Mouse (Mus musculus) hindbrain, embryonic 11.5 days (tissue): ENCODE data around the gene Gpr182. TPM values are rescaled to one million over a fixed set of nuclear protein-coding genes. Genes with fewer than 3 reads are reported as not detected.
A peak's percentile ranks its signal among the peaks of the same experiment; 100 is the strongest.

Experiments
- ATAC-seq: fragments of 200-750 bp; cut with Nextera tagmentation; 2 replicates; pipeline ENCODE4 v1.8.0; 2017; ENCODE audit warnings: mild to moderate bottlenecking, moderate TSS enrichment, moderate library complexity; ENCODE audit not compliant: low FRiP score
- DNase-seq: peaks from one replicate; pipeline ENCODE4 v3.0.0-alpha.2; 2015; ENCODE audit warnings: low spot score
- H3K27ac ChIP-seq: fragments of 300-500 bp; sonication (generic); 2 replicates; pipeline ENCODE4 v1.5.1; 2014; ENCODE audit warnings: mild to moderate bottlenecking, low read depth, low read length
- H3K27me3 ChIP-seq: fragments of 300-500 bp; sonication (generic); 2 replicates; pipeline ENCODE4 v1.6.1; 2014; ENCODE audit warnings: mild to moderate bottlenecking, low read length, moderate library complexity, mixed read lengths; ENCODE audit not compliant: control insufficient read depth, insufficient read depth
- H3K36me3 ChIP-seq: fragments of 300-500 bp; sonication (generic); 2 replicates; pipeline ENCODE4 v1.6.1; 2014; ENCODE audit warnings: mild to moderate bottlenecking, low read length, moderate library complexity, mixed read lengths; ENCODE audit not compliant: control insufficient read depth, insufficient read depth
- H3K4me1 ChIP-seq: fragments of 300-500 bp; sonication (generic); replicated peaks from 2 replicates; pipeline ENCODE4 v1.6.1; 2014; ENCODE audit warnings: low read length, mixed read lengths; ENCODE audit not compliant: control insufficient read depth, insufficient read depth
- H3K4me2 ChIP-seq: fragments of 300-500 bp; sonication (generic); replicated peaks from 2 replicates; pipeline ENCODE4 v1.6.1; 2014; ENCODE audit warnings: mild to moderate bottlenecking, low read depth, low read length
- H3K4me3 ChIP-seq: fragments of 300-500 bp; sonication (generic); 2 replicates; pipeline ENCODE4 v1.5.1; 2014; ENCODE audit warnings: low read depth, low read length
- H3K9ac ChIP-seq: fragments of 300-500 bp; sonication (generic); 2 replicates; pipeline ENCODE4 v1.6.1; 2014; ENCODE audit warnings: low read depth, low read length
- H3K9me3 ChIP-seq: fragments of 300-500 bp; sonication (generic); 2 replicates; pipeline ENCODE4 v1.6.1; 2016; ENCODE audit warnings: low read length; ENCODE audit not compliant: control insufficient read depth
- WGBS: fragments of 180-500 bp; shearing (Covaris S2); extraction: QIAGEN DNeasy Blood & Tissue Kit; methylation state at CpG from one replicate; pipeline ENCODE4 v1.1.7; 2014; 5-methylcytosine and 5-hydroxymethylcytosine counted together
- polyA plus RNA-seq: library from polyadenylated mRNA; unstranded; fragments of >200 nt; fragmentation: Nextera tagmentation; extraction: Ambion mirVana; gene quantifications from 2 replicates; pipeline ENCODE4 v1.2.1, GENCODE M21; 2014

Gpr182 gene
- polyA plus RNA-seq, 1 experiment from 2014 or later, result 0.63 TPM

- H3K4me3 ChIP-seq, result no peak overlapping the region
- H3K27ac ChIP-seq, result no peak overlapping the region
- H3K9ac ChIP-seq, result no peak overlapping the region
- WGBS, result 64% methylated on average over 5 of the region's 5 CpGs
- H3K9me3 ChIP-seq, result no peaks in the 10 kb centered on the region
- H3K4me1 ChIP-seq, result no peaks in the 10 kb centered on the region
- no peaks in the 10 kb centered on the region for H3K36me3 ChIP-seq
- no peaks in the 10 kb centered on the region for H3K27me3 ChIP-seq
- ATAC-seq (no peak), DNase-seq (no peak)
- no peak overlapping the region for H3K4me2 ChIP-seq
These were observed 17.1 kb downstream of the Gpr182 start for GRCm38 (mm10) chr10:127734434-127734833.

- H3K4me2 ChIP-seq, result no peak overlapping the region
- H3K27me3 ChIP-seq, result no peaks in the 10 kb centered on the region
- 41% methylated on average over 5 of the region's 5 CpGs for WGBS
- no peaks in the 10 kb centered on the region for H3K4me1 ChIP-seq
- H3K4me3 ChIP-seq, result no peak overlapping the region
- H3K9me3 ChIP-seq, result no peaks in the 10 kb centered on the region
- no peaks in the 10 kb centered on the region for H3K36me3 ChIP-seq
- H3K27ac ChIP-seq, result no peak overlapping the region
- ATAC-seq, result no peak
- DNase-seq, result no peak
- H3K9ac ChIP-seq, result no peak overlapping the region
These were observed 20.1 kb downstream of the Gpr182 start for GRCm38 (mm10) chr10:127731397-127731796.

- Histone ChIP-seq H3K36me3 (no peaks in the 10 kb centered on the region), H3K4me2 (no peak overlapping the region), H3K9me3 (no peaks in the 10 kb centered on the region), H3K27me3 (no peaks in the 10 kb centered on the region), H3K4me3 (no peak overlapping the region), H3K4me1 (no peaks in the 10 kb centered on the region), H3K27ac (no peak overlapping the region), H3K9ac (no peak overlapping the region)
- DNase-seq (no peak), ATAC-seq (no peak)
- 57% methylated on average over 9 of the region's 9 CpGs for WGBS
These were observed 20.6 kb downstream of the Gpr182 start for GRCm38 (mm10) chr10:127730933-127731310.

- no peak for ATAC-seq
- no peak overlapping the region for H3K9ac ChIP-seq
- H3K27me3 ChIP-seq, result no peaks in the 10 kb centered on the region
- H3K27ac ChIP-seq, result no peak overlapping the region
- 71% methylated on average over 11 of the region's 11 CpGs for WGBS
- H3K9me3 ChIP-seq, result no peaks in the 10 kb centered on the region
- no peaks in the 10 kb centered on the region for H3K36me3 ChIP-seq
- no peaks in the 10 kb centered on the region for H3K4me1 ChIP-seq
- H3K4me3 ChIP-seq, result no peak overlapping the region
- no peak overlapping the region for H3K4me2 ChIP-seq
- no peak for DNase-seq
These were observed 21.1 kb downstream of the Gpr182 start for GRCm38 (mm10) chr10:127730285-127730932.

GRCm38 (mm10) chr10:127728437-127728836 is 23.1 kb downstream of the Gpr182 start:
- H3K4me1 ChIP-seq, result no peaks in the 10 kb centered on the region
- H3K4me2 ChIP-seq, result no peak overlapping the region
- no peaks in the 10 kb centered on the region for H3K27me3 ChIP-seq
- H3K36me3 ChIP-seq, result no peaks in the 10 kb centered on the region
- DNase-seq (no peak), ATAC-seq (no peak)
- WGBS, result 81% methylated on average over 8 of the region's 8 CpGs
- H3K9ac ChIP-seq, result no peak overlapping the region
- no peak overlapping the region for H3K4me3 ChIP-seq
- H3K27ac ChIP-seq, result no peak overlapping the region
- H3K9me3 ChIP-seq, result no peaks in the 10 kb centered on the region

GRCm38 (mm10) chr10:127725136-127725535 is 26.4 kb downstream of the Gpr182 start:
- no peak overlapping the region for H3K4me2 ChIP-seq
- no peak for DNase-seq
- 94% methylated on average over 4 of the region's 4 CpGs for WGBS
- H3K36me3 ChIP-seq, result no peaks in the 10 kb centered on the region
- ATAC-seq, result no peak
- no peak overlapping the region for H3K27ac ChIP-seq
- H3K9ac ChIP-seq, result no peak overlapping the region
- H3K4me1 ChIP-seq, result peaks cover 15% of the 10 kb centered on the region
- H3K4me3 ChIP-seq, result no peak overlapping the region
- H3K27me3 ChIP-seq, result no peaks in the 10 kb centered on the region
- no peaks in the 10 kb centered on the region for H3K9me3 ChIP-seq

- 73% methylated on average over 3 of the region's 3 CpGs for WGBS
- no peak within 1 kb of the TSS for H3K4me2 ChIP-seq
- no peak within 1 kb of the TSS for H3K4me3 ChIP-seq
- H3K4me1 ChIP-seq, result peaks cover 15% of the 10 kb centered on the region
- DNase-seq, result no peak
- no peaks in the 10 kb centered on the region for H3K27me3 ChIP-seq
- no peak within 1 kb of the TSS for H3K9ac ChIP-seq
- no peak for ATAC-seq
- H3K27ac ChIP-seq, result no peak within 1 kb of the TSS
- no peaks in the 10 kb centered on the region for H3K9me3 ChIP-seq
- H3K36me3 ChIP-seq, result no peaks in the 10 kb centered on the region
These were observed 27.4 kb downstream of the Gpr182 start, which contains the start of gene Tac2 for GRCm38 (mm10) chr10:127724178-127724577. TSS of gene Tac2 (plus strand) at chr10:127724478.

- Histone ChIP-seq H3K27ac (peak overlapping the region; percentile 30; the same call in 1 of the 2 replicates), H3K27me3 (no peaks in the 10 kb centered on the region), H3K4me2 (peak overlapping the region; percentile 31), H3K9ac (peak overlapping the region; percentile 38), H3K9me3 (no peaks in the 10 kb centered on the region), H3K36me3 (no peaks in the 10 kb centered on the region), H3K4me3 (no peak overlapping the region), H3K4me1 (peaks cover 15% of the 10 kb centered on the region)
- ATAC-seq, result peak; percentile 70
- WGBS, result 13% methylated on average over 20 of the region's 20 CpGs
- DNase-seq, result peak; percentile 44
These were observed 29.7 kb downstream of the Gpr182 start for GRCm38 (mm10) chr10:127721671-127722418.

- DNase-seq (no peak), ATAC-seq (no peak)
- no peak overlapping the region for H3K9ac ChIP-seq
- H3K9me3 ChIP-seq, result no peaks in the 10 kb centered on the region
- 75% methylated on average over 6 of the region's 6 CpGs for WGBS
- no peaks in the 10 kb centered on the region for H3K27me3 ChIP-seq
- H3K4me3 ChIP-seq, result no peak overlapping the region
- no peak overlapping the region for H3K4me2 ChIP-seq
- no peak overlapping the region for H3K27ac ChIP-seq
- H3K4me1 ChIP-seq, result no peaks in the 10 kb centered on the region
- no peaks in the 10 kb centered on the region for H3K36me3 ChIP-seq
These were observed 38.8 kb downstream of the Gpr182 start for GRCm38 (mm10) chr10:127712736-127713135.
